Mouse (Mus musculus): ENCODE results near the gene Odr4. TPM values are rescaled to one million over a fixed set of nuclear protein-coding genes. Genes with fewer than 3 reads are reported as not detected.

Gene Odr4
- total RNA-seq (2021): 10 to 100 TPM; 44.2 to 50.3 TPM

DNA sequence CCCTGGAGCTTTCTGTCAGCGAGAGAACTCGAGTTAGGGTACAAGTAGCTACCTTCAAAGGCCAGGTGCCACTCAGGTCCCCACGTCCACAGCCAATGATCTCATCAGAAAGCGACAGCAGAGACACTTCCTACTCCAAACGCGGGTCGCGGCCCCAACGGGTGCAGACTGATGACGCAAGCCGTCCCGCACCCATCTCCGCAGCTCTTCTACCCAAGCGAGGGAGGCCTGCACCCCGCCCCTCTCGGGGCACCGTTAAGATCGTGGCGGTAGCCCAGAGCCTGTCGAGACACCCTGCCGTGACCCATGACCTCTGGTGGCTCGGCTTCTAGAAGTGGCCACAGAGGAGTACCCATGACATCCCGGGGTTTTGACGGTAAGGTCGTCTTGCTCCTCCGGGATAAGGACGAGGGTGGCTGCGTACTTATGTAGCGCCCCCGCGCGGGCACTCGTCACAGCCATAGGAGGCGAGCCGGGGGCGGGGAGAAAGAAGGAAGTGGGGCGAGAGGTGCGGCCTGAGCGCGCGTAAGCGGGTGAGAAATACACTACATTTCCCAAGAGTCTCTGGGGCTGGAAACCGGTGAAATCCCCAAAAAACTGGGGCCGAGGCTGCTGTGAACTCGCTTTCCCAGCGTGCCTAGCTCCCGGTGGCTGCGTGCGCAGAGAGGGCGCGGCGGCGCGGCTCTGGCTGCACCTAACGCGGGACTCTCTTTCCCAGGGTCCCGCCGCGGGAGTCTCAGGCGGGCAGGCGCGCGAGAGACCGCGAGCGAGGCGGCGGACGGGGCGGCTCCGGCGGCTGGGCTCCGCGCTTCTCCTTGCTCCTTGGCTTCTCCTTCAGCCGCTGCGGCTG, at the start of gene Odr4, which contains the start of gene Tpr:
Gene Odr4, minus strand, starts transcription at position 443 of the 850 bp plus-strand sequence.
Gene Tpr, plus strand, starts transcription at position 201 of the 850 bp plus-strand sequence.
- DNase-seq (ENCODE audit: low spot score in 2 of 2): peak; percentile 100
- intact Hi-C loops (cut with DNase I): loop anchor here (10.0 kb wide), 2 partner anchors 1032 to 1362 kb away; partner anchors contain the start of genes Edem3, Swt1 and Trmt1l

DNA sequence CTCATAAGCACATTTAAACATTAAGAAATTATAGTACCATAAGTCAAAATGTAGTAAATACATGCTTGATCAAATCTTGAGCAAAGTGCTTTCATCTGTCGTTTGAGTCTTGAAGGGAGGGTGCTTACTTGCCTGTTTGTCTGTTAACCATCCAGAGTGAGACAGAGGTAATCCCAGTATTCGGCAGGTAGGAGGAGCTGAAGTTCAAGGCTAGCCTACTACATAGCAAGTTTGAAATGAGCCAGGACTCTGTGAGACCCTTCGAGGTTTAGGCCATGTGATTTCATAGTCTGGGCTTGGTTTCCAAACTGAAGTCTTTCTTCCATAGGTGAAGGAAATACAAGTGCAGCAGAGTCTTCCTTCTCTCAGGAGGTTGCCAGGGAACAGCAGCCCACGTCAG, 48.9 kb upstream of the Odr4 start:
- DNase-seq (ENCODE audit: low spot score in 2 of 2): no peak
- intact Hi-C loops (cut with DNase I): no loop called here

DNA sequence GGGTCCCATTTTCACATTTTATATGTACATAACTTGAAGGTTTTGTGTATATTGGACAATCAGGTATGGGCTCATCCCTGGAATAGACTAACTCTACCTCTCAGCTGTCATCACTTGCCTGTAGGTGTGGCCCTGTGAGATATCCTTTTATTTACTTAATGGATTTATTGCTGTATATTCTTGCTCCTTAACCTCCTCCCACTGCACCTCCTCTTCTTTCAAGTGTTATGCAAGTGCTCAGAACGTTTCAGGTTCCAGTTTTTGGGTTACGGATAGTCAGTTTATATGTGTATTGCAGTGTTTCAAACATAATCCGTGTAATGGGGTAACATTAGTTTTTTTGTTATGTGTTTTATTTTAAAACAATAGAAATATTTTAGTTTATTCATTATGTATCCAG, 45.8 kb upstream of the Odr4 start:
- intact Hi-C loops (cut with DNase I): no loop called here
- DNase-seq (ENCODE audit: low spot score in 2 of 2): no peak

DNA sequence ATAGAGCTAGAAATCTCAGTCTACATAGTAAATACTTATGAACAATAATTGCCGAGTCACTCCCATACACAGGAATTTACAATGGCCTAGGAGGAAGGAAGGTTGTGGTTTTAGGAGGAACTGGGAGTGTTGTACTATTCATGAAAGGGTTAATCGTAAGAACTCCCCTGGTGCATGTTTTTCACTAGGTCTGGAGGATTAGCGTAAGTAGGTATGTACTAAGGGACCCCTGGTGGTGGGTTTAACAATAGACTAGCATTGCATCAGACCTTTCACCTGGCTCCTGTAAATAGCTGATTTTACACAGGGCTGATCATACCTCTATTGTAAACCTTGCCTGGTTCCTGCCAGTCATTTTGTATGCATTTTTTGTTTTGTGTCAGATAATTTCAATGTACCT, 33.3 kb upstream of the Odr4 start:
- DNase-seq (ENCODE audit: low spot score in 2 of 2): no peak
- intact Hi-C loops (cut with DNase I): loop anchor here (10.0 kb wide), 2 partner anchors 939 to 1009 kb away; no protein-coding TSS in a partner anchor

DNA sequence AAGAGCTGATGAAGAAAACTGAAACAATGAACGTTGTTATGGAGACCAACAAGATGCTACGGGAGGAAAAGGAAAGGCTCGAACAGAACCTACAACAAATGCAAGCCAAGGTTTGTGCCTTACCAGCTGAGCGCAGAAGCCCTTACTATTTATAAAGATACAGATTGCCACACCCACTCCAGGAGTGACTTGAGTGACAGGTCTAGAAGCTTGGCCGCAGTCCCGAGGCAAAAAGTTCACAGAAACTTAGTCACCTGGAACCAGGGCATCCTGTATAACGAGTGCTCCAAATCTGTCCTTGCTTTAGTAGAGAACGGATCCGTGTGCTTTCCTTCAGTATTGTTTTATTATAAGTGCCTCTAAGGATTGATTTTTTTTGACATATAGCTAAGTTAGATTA, 32.8 kb upstream of the Odr4 start:
- intact Hi-C loops (cut with DNase I): loop anchor here (10.0 kb wide), 2 partner anchors 939 to 1009 kb away; no protein-coding TSS in a partner anchor

DNA sequence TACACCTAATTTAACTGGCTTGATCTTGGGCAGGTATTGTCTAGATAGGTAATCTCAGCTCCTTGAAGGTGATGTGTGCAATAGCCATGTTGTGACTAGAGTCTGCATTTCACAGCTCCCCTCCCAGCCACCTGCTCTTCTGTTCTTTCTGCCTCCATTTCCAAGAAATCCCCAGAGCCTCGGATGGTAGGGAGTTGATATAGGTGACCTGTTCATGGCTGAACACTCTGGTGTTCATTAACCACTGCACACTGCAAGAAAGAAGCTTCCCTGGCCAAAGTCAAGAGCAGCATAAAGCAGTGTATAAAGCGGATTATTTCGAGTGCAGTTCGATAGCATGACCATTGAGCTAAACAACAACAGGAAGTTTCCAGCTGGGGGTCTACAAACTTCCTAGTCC, 25.5 kb upstream of the Odr4 start:
- intact Hi-C loops (cut with DNase I): no loop called here

More for the DNA sequence above, 32.8 kb upstream of the Odr4 start:
- no peak for DNase-seq (ENCODE audit: low spot score in 2 of 2)

DNA sequence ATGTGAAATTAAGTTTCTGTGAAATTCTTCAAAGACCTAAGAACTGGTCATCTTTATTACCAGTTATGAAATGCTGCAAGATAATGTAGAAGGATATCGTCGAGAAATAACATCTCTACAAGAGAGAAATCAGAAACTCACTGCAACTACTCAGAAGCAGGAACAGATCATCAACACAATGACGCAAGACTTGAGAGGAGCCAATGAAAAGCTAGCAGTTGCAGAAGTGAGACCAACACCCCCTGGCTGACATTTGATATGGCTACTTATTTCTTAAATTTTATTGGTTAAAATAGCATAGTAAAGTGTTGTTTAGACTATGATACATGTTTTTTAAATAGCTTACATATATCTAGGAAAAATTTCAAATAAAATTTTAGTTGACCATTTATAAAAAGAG, 23.1 kb upstream of the Odr4 start:
- intact Hi-C loops (cut with DNase I): no loop called here
- no peak for DNase-seq (ENCODE audit: low spot score in 2 of 2)

More for the DNA sequence above, 25.5 kb upstream of the Odr4 start:
- no peak for DNase-seq (ENCODE audit: low spot score in 2 of 2)

DNA sequence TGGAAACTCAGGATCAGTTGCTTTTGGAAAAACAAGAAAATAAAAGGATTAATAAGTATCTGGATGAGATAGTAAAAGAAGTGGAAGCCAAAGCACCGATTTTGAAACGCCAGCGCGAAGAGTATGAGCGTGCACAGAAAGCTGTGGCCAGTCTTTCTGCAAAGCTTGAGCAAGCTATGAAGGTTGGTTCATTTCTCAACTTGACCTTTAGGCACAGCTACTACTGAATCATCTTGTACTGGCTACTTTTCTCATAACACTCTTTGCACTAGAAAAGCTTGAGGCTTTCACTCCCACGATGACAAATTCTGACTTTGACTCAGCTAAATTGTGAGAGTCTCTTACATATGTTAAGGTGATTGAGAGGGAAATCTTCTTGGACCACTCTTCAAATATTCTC, 17.1 kb upstream of the Odr4 start:
- no peak for DNase-seq (ENCODE audit: low spot score in 2 of 2)
- intact Hi-C loops (cut with DNase I): loop anchor here (5.0 kb wide), 1 partner anchor 37 kb away; no protein-coding TSS in a partner anchor

DNA sequence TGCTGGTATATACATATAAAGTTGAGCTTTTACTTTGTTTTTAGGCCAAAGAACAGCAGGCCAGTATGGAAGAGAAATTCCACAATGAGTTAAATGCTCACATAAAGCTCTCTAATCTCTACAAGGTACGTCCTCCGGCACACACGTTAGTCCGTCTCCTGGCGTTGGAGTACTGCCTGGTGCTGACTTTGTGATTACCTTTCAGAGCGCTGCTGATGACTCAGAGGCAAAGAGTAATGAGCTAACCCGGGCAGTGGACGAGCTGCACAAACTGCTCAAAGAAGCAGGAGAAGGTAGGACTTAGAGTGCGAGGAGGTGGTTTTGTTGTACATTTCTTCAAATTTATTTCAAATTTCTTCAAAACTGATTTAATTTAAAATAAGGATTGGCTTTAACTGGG, 14.4 kb upstream of the Odr4 start:
- no peak for DNase-seq (ENCODE audit: low spot score in 2 of 2)
- intact Hi-C loops (cut with DNase I): no loop called here

DNA sequence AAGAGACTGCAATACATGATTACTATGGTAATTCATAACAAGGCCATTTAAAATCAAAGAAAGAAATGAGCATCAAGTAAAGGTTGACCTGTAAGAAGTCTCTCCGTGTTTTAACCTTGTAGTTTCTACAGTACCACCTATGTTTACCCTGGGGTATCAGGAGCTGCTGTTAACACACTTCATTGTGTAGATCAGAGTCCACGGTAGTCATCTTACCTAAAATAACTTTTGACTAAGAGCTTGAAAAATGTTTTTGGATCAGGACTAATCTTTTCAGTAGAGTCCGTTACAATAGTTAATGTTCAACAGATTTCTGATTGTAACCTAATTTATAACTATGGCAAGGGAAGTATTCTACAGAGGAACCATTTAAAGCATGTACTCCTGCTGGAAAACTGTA, 11.7 kb upstream of the Odr4 start:
- intact Hi-C loops (cut with DNase I): no loop called here
- no peak for DNase-seq (ENCODE audit: low spot score in 2 of 2)

DNA sequence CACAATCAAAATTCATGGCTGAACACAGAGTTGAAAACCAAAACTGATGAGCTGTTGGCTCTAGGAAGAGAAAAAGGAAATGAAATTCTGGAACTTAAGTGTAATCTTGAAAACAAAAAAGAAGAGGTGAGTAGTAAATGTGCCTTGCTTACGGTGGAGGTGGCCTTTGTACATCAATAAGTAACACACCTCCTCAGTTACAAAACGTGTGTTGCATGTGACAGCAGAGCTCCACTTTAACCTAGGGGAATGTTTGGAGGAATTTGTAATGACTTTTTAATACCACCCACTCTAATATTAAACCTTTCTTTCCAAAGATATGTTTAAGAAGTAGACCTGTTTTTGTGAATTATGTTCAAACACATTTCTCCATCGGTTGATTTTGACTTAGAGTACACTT, 11.0 kb upstream of the Odr4 start:
- no peak for DNase-seq (ENCODE audit: low spot score in 2 of 2)
- intact Hi-C loops (cut with DNase I): no loop called here

DNA sequence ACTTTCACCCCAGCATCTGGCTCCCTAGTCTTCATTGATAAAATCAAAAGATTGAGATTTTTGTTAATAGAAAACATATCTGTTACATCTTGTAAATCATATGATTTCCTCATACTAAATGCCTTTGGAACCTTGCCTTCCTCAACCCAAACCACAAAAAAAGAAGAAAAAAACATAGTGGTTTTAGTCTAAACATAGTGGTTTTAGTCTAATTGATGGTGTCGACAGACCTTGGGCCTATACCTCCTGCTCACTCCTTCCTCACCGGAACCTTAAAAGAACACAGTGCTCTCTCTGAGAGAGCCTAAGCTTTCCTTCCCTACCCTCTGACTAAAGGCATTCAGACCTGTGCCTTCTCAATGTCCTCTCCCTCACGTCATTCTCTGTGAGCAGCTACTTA, 3.1 kb upstream of the Odr4 start:
- DNase-seq (ENCODE audit: low spot score in 2 of 2): no peak
- intact Hi-C loops (cut with DNase I): loop anchor here (10.0 kb wide), 2 partner anchors 1029 to 1359 kb away; partner anchors contain the start of genes Edem3, Swt1 and Trmt1l

DNA sequence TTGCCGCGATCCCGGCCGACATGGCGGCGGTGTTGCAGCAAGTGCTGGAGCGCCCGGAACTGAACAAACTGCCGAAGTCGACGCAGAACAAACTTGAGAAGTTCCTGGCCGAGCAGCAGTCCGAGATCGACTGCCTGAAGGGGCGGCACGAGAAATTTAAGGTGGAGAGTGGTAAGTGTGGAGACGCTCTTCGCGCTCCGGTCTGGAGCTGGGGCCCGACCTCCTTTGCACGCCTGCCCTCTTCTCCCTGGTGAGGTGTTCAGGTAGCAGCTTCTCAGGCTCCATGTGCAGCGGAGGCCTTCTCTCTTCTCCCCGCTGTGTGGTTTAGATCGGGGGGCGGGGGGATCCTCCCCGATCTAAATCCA, 590 bp upstream of the Odr4 start:
- intact Hi-C loops (cut with DNase I): loop anchor here (10.0 kb wide), 2 partner anchors 1031 to 1361 kb away; partner anchors contain the start of genes Edem3, Swt1 and Trmt1l
- DNase-seq (ENCODE audit: low spot score in 2 of 2): no peak

DNA sequence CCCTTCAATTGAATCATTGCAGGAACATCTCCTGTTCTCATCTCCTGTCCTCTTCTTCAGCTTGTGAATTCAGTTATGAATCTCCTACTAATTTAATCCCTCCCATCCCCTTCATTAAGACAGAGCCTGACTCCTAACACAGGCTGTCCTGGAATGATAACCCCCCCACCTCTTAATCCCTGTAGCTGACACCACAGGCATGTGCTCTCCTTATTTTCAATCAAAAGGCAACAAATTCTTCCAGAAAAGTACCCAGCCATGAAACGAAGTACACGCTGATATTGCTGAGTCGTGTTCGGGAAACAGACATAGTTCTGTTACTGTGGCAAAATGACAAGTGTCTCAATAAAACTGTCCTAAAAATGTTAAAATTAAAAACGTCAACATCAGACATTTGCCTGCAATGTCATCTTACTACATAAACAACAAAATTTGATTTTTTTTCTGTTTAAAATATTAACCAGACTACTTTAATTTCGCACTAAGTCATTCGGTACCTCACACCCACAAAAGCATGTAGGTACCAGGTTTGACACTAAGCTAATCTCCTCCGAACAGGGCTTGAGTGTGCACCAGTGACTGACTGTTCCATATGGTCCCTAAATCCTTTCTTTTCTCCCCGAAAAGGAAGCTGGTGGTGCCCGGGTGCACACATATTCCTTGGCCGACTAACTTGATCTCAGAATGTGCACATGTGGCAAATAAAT, 796 bp downstream of the Odr4 start:
- intact Hi-C loops (cut with DNase I): loop anchor here (10.0 kb wide), 2 partner anchors 1033 to 1363 kb away; partner anchors contain the start of genes Edem3, Swt1 and Trmt1l
- DNase-seq (ENCODE audit: low spot score in 2 of 2): no peak

DNA sequence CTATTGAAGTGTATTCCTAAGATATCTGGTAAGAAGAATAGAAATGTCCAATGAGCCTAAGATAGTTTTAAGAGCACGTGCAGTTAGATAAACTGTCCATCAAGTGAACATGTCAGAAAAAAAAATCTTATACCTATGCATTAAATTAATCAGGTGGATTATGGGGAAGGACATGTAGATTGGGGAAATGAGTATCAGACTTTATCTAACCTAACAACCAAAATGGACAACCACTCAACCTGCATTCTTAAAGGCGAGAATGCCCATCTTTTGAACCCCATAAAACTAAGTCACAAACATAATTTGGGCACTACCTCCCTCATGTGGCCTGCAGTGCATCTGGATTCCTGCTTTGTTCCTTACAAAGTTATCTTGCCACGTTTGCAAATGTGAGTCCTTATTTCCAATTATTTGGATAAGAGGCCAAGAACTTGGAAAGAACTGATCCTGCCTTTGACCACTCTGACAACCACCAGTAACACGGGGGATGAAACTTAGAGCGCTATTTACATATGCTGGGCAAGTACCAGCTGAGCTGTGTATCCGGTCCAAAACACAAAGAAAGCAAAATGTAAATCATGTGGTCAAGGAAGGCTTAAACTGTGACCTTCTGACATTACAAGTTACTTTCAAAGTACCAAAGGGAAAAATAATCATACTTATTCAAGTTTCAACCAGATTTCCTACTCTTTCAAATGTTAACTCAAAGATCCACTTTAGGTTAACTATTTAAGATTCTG, 3.3 kb downstream of the Odr4 start:
- DNase-seq (ENCODE audit: low spot score in 2 of 2): no peak
- intact Hi-C loops (cut with DNase I): loop anchor here (10.0 kb wide), 2 partner anchors 1035 to 1365 kb away; partner anchors contain the start of genes Edem3, Swt1 and Trmt1l

DNA sequence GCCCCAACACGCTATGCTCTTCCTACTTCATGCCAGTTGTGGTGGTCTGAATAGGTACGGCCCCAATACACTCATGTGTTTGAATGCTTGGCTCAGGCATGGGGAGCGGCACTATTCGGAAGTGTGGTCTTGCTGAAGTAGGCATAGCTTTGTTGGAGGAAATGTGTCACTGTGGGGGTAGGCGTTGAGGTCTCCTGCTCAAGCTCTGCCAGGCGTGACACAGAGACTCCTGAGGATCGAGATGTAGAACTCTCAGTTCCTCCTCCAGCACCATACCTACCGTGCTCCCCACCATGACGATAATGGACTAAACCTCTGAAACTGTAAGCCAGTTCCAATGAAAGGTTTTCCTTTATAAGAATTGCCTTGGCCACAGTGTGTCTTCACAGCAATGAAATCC, 5.3 kb downstream of the Odr4 start:
- intact Hi-C loops (cut with DNase I): no loop called here
- DNase-seq (ENCODE audit: low spot score in 2 of 2): no peak

DNA sequence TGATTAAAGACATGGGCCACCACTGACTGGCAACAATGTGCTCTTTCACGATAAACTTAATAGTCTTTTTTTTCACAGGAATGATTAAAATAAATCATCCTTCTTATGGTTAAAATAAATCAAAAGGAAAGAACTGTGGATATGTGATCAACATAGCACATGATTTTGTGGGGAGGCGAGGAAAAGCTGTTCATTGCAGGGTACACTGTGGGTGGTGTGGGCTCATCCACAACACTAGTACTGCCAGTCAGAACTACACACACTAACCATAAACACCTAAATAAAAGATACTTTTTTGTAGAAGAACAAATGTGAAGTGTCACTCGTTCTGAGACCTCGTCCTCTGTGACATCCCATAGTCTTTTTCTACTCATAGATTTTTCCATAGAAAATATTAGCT, 8.7 kb downstream of the Odr4 start:
- peak in 1 of 2 experiments; percentile 21 for DNase-seq (ENCODE audit: low spot score in 2 of 2)
- intact Hi-C loops (cut with DNase I): no loop called here

DNA sequence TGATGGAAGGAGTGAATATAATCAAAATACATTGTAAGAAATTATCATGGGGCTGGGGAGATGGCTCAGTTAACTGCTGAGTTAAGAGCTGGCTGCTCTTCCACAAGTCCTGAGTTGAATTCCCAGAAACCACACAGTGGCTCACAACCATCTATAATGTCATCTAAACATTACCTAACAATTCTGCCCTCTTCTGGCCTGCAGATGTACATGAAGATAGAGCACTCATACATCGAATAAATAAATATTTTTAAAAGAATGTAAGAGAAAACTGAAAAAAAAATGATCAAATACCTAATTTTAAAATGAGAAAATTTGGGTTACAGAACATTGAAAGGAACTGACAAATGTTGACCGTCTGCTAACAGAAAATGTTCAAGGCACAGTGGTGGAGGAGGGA, 18.6 kb downstream of the Odr4 start:
- intact Hi-C loops (cut with DNase I): loop anchor here (5.0 kb wide), 1 partner anchor 542 kb away; no protein-coding TSS in a partner anchor
- no peak for DNase-seq (ENCODE audit: low spot score in 2 of 2)

DNA sequence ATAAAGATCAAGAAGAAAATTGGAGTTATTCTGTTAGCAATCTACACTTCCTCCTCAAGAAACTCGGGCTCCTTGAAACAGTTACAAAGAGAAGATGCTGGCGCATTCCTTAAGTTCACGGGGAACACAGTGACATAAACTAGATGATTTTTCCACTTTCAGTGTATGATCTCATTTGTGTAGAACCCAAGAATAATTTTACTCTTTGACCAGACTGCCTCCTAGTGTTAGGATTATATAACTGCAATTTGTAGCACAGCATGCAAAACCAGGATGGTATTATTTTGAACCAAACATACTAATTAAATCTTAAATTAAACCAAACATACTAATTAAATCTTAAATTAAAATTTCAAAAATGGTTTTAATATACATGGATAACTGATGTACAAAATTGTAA, 20.0 kb downstream of the Odr4 start:
- DNase-seq (ENCODE audit: low spot score in 2 of 2): no peak
- intact Hi-C loops (cut with DNase I): loop anchor here (5.0 kb wide), 1 partner anchor 541 kb away; no protein-coding TSS in a partner anchor

DNA sequence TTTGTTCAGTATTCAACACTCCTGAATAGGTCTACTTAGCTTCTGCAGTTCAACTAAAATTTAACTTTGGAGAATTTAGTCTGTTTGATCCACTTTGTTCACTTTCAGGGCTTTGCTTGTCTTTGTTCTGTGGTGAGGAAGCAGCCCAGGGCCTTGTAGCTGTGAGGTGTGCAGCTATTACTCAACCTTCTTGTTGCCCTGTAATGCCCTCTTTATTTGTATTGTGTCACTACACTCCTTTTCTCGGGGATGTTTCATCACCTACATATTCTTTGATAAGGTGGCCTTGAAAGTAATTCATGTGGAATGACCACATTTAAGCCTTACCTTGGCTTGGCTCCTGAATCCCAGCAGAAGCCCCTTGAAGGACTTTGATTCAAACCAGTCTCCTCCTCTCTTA, 32.0 kb downstream of the Odr4 start:
- no peak for DNase-seq (ENCODE audit: low spot score in 2 of 2)
- intact Hi-C loops (cut with DNase I): no loop called here

All from left cerebral cortex, postnatal 25 days (tissue).